Mouse (Mus musculus) urinary bladder, postnatal 0 days (tissue): Measurements from ENCODE around the gene Tmem29. TPM values are rescaled to one million over a fixed set of nuclear protein-coding genes. Genes with fewer than 3 reads are reported as not detected.

Experiments used
- polyA plus RNA-seq: library from polyadenylated mRNA; unstranded; fragments of >200 nt; fragmentation: Nextera tagmentation; extraction: Ambion mirVana; gene quantifications from 2 replicates; pipeline ENCODE4 v1.2.1, GENCODE M21; 2015

Tmem29 gene
- 22.3 and 23.3 TPM in 2 replicates for polyA plus RNA-seq

DNA sequence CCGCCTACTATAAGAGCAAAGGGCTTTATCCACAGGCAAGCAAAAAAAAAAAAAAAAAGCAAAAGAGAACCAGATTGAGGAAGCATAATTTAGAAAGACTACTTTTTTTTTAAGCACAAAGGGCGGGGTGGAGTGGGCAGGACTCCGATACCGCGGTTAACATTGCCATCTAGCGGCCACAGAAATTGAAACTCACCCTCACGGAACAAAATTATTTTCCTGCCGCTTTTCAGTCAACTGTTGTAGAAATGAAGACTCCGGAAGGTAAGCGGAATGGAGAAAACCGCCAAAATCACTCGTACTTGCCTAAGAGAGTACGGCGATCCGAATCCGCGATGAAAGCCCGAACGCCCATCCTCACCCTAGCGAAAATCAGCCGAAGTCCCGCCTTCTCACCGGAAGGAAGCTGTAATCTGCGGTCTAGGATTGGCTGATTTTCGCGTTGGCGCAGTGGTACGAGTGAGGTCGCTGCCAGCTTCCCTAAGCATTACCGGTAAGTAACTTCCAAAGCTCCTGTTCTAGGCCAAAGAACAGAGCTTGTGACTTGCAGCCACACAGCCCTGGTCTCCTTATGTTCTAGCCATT, at the start of gene Tmem29:
Gene Tmem29 (minus strand): TSS at position 389 of the 585 bp plus-strand sequence.

Other genes with a start within 250 kb of the Tmem29 start
- 46.5 and 143 TPM in 2 replicates for gene Alas2, start 88.2 kb upstream of the Tmem29 start, polyA plus RNA-seq
- gene Pfkfb1, start 129.1 kb upstream of the Tmem29 start, polyA plus RNA-seq: 2.5 and 2.8 TPM in 2 replicates
- 6.6 and 7.2 TPM in 2 replicates for gene Apex2, start 130.7 kb upstream of the Tmem29 start, polyA plus RNA-seq
- 3.4 and 4.1 TPM in 2 replicates for gene Tro, start 198.4 kb upstream of the Tmem29 start, polyA plus RNA-seq